Mouse (Mus musculus) heart, postnatal 0 days (tissue): ENCODE measurements around the gene Mtif3. TPM values are rescaled to one million over a fixed set of nuclear protein-coding genes. Genes with fewer than 3 reads are reported as not detected.
A peak's percentile ranks its signal among the peaks of the same experiment; 100 is the strongest.

Experiments
- ATAC-seq: fragments of 200-750 bp; cut with Nextera tagmentation; 2 replicates; pipeline ENCODE4 v1.8.0; 2017; ENCODE audit warnings: low read depth, moderate number of reproducible peaks, moderate library complexity; ENCODE audit not compliant: insufficient read depth
- DNase-seq: peaks from one replicate; pipeline ENCODE4 v3.0.0-alpha.2; 2016; ENCODE audit warnings: low spot score
- H3K27ac ChIP-seq: fragments of 300-500 bp; sonication (generic); 2 replicates; pipeline ENCODE4 v1.5.1; 2014; ENCODE audit warnings: low read depth, mild to moderate bottlenecking
- H3K27me3 ChIP-seq: fragments of 300-500 bp; sonication (generic); 2 replicates; pipeline ENCODE4 v1.6.1; 2014; ENCODE audit warnings: low read length, mixed read lengths; ENCODE audit not compliant: control insufficient read depth, insufficient read depth
- H3K36me3 ChIP-seq: fragments of 300-500 bp; sonication (generic); replicated peaks from 2 replicates; pipeline ENCODE4 v1.6.1; 2014; ENCODE audit warnings: low read length, mixed read lengths; ENCODE audit not compliant: control insufficient read depth, insufficient read depth
- H3K4me1 ChIP-seq: fragments of 300-500 bp; sonication (generic); 2 replicates; pipeline ENCODE4 v1.6.1; 2014; ENCODE audit warnings: antibody characterized with exemption; ENCODE audit not compliant: control insufficient read depth, insufficient read depth
- H3K4me2 ChIP-seq: fragments of 300-500 bp; sonication (generic); 2 replicates; pipeline ENCODE4 v1.6.1; 2014; ENCODE audit warnings: low read depth, mild to moderate bottlenecking, low read length, moderate library complexity
- H3K4me3 ChIP-seq: fragments of 300-500 bp; sonication (generic); 2 replicates; pipeline ENCODE4 v1.5.1; 2014; ENCODE audit warnings: low read depth, low read length
- H3K9ac ChIP-seq: fragments of 300-500 bp; sonication (generic); replicated peaks from 2 replicates; pipeline ENCODE4 v1.6.1; 2014; ENCODE audit warnings: low read depth, low read length, mixed read lengths
- H3K9me3 ChIP-seq: fragments of 300-500 bp; sonication (generic); replicated peaks from 2 replicates; pipeline ENCODE4 v1.6.1; 2016; ENCODE audit warnings: low read length; ENCODE audit not compliant: control insufficient read depth
- CTCF ChIP-seq: IDR thresholded peaks from 2 replicates; pipeline ENCODE4 v1.5.1; 2016; ENCODE audit warnings: antibody characterized with exemption, control low read depth, low read depth
- EP300 ChIP-seq: IDR thresholded peaks from 2 replicates; pipeline ENCODE4 v1.6.1; 2016; ENCODE audit warnings: antibody characterized with exemption, low read depth
- WGBS: fragments of 180-500 bp; shearing (Covaris S2); extraction: QIAGEN DNeasy Blood & Tissue Kit; methylation state at CpG from one replicate; pipeline ENCODE4 v1.1.7; 2014; 5-methylcytosine and 5-hydroxymethylcytosine counted together
- polyA plus RNA-seq: library from polyadenylated mRNA; unstranded; fragments of >200 nt; fragmentation: Nextera tagmentation; extraction: Ambion mirVana; gene quantifications from 2 replicates; pipeline ENCODE4 v1.2.1, GENCODE M21; 2015
- total RNA-seq: library from RNA; depleted of rRNA; stranded (reverse); fragments of >200 nt; gene quantifications from 2 replicates; pipeline ENCODE4 v1.2.3, GENCODE M21; 2014; ENCODE audit warnings: low replicate concordance

The Mtif3 gene
- total and polyA plus RNA-seq, 2 experiments from 2014 or later, result 4.2 to 21.2 TPM

DNA sequence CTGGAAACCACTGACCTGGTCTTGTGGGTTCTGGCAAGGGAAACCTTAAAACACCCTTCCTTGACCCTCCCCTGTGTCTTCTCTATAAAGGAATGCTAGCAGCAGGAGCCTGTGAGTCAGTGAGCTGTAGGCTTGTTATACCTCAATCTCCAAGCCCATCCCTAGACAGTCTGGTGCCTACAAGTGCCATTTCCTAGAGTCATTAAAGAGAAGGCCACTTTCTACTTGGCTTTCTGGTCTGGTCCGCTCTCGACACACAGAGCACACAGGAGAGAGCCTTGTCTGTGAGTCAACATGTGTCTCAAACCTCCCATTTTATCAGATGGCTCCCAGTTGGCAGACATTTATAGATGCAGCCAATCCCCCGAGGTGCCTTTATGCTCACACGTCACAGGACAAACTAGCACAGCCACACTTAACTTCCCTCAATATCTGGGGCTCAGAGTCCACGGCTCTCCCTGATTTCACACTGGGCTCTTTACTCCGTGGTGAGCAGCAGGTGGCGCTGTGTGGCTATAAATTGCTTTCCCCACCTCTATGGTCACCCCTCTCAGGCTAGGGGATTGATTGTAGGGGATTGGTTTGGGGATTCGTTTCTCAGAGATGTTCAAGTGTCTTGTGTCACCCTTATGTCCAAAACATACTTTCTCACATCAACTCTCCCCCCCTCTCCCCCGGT, 49.4 kb downstream of the Mtif3 start:
- Histone ChIP-seq H3K4me1 (no peaks in the 10 kb centered on the region), H3K9ac (no peak overlapping the region), H3K4me2 (no peak overlapping the region), H3K27ac (no peak overlapping the region), H3K36me3 (no peaks in the 10 kb centered on the region), H3K27me3 (peaks cover 5% of the 10 kb centered on the region; the same call in 1 of the 2 replicates), H3K4me3 (no peak overlapping the region), H3K9me3 (no peaks in the 10 kb centered on the region)
- no peak; the same call in 1 of the 2 replicates for ATAC-seq
- peak; percentile 29 for DNase-seq
- no peak for TF ChIP-seq EP300
- peak; percentile 79 for TF ChIP-seq CTCF
- 23% methylated on average over 9 of the region's 9 CpGs for WGBS

DNA sequence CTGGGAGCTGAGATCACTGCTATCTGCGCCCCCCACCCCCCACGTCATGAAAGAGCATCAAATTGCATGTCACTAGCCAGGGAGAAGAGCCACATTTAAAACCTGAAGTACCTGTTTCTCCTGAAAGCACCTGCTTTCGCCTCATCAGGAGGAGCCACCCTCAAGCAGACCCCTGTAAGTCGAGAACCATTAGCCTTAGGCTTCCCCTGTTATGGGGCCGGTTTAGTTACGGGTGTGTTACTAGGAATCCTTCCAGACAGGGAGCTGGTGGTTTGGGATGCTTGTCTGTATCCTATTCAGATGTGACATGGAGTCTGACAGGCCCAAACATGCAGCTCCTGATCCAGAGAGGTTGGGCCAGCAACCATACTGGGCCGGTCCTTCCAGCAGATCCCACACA, 50.2 kb downstream of the Mtif3 start:
- Histone ChIP-seq H3K4me1 (no peaks in the 10 kb centered on the region), H3K27ac (no peak overlapping the region), H3K27me3 (peaks cover 5% of the 10 kb centered on the region; the same call in 1 of the 2 replicates), H3K36me3 (no peaks in the 10 kb centered on the region), H3K9ac (no peak overlapping the region), H3K4me3 (no peak overlapping the region), H3K9me3 (no peaks in the 10 kb centered on the region), H3K4me2 (no peak overlapping the region)
- TF ChIP-seq CTCF, result no peak
- no peak for TF ChIP-seq EP300
- 77% methylated on average over 7 of the region's 7 CpGs for WGBS
- DNase-seq, result no peak
- ATAC-seq, result no peak

DNA sequence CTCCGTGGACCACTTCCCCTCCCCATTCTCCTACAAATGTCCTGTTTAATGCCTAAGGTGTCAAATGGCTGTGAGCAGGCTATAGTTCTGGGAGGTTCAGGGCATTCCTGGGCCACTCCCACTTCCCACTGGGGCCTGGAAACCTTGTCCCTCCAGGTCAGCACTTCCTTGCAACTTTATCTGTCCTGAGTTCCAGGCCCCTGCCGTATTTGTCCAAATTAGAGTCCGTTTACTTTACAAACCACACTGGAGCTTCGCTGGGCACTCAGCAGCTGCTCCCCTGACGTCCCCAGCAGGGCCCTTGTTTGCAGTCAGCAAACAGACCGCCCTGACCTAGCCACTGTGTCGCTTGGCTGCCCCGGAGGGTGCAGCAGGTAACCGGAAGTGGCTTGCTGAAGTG, 51.4 kb downstream of the Mtif3 start:
- Histone ChIP-seq H3K27ac (no peak overlapping the region), H3K27me3 (peaks cover 5% of the 10 kb centered on the region; the same call in 1 of the 2 replicates)
- ATAC-seq, result no peak

DNA sequence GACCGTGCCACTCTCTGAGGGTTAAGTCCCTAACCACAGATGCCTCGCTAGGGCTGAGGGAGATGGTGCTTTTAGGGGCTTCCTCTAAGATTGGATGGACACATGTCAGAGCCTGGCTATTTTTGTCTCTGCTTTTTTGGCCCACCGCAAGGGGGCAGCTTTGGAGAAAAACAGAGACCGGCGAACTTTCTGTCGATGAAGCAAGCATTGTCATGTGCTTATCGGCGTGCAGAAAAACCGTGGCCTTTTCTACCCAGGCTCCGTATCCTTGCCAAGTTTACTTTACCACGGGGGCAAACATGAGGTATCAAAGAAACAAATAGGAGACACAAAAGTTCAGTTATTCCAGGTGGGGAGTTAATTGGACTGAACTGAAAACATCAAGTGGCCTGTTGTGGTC, 55.0 kb downstream of the Mtif3 start:
- Histone ChIP-seq H3K27ac (no peak overlapping the region), H3K36me3 (no peaks in the 10 kb centered on the region), H3K4me3 (no peak overlapping the region), H3K9ac (no peak overlapping the region), H3K4me2 (no peak overlapping the region), H3K4me1 (no peaks in the 10 kb centered on the region), H3K27me3 (peaks cover 5% of the 10 kb centered on the region; the same call in 1 of the 2 replicates), H3K9me3 (no peaks in the 10 kb centered on the region)
- no peak for DNase-seq
- ATAC-seq, result no peak
- 45% methylated on average over 11 of the region's 11 CpGs for WGBS
- TF ChIP-seq EP300, result no peak
- TF ChIP-seq CTCF, result no peak; the same call in 1 of the 2 replicates

More for the DNA sequence above, 51.4 kb downstream of the Mtif3 start:
- no peak for TF ChIP-seq CTCF
- TF ChIP-seq EP300, result no peak
- Histone ChIP-seq H3K4me3 (no peak overlapping the region), H3K9ac (no peak overlapping the region), H3K36me3 (no peaks in the 10 kb centered on the region), H3K4me1 (no peaks in the 10 kb centered on the region), H3K9me3 (no peaks in the 10 kb centered on the region), H3K4me2 (no peak overlapping the region)
- DNase-seq, result no peak
- WGBS, result 11% methylated on average over 9 of the region's 9 CpGs

DNA sequence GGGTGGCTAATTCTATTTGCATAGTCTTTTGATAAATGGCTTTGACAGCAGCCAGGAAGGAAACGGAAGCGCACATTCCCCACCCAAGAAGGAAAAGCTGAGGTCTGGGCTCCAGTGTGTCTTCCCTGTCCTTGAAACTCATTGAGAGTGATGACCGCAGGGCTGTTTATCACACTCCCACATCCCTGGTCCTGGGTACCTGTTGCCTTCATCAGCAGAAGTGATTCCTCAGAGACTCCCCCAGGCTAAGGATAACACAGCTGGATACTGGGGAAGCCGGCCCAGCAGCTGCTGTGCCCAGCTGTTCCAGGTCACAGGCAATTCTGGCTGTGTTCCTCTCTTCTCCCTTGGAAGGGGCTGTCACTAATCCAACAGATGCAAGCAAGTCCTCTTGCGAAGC, 56.1 kb downstream of the Mtif3 start:
- Histone ChIP-seq H3K4me1 (no peaks in the 10 kb centered on the region), H3K4me3 (no peak overlapping the region), H3K9ac (no peak overlapping the region), H3K27ac (no peak overlapping the region), H3K36me3 (no peaks in the 10 kb centered on the region), H3K27me3 (no peaks in the 10 kb centered on the region), H3K9me3 (no peaks in the 10 kb centered on the region), H3K4me2 (no peak overlapping the region)
- DNase-seq, result no peak
- WGBS, result 30% methylated on average over 5 of the region's 5 CpGs
- ATAC-seq, result no peak
- TF ChIP-seq EP300, result no peak
- no peak for TF ChIP-seq CTCF
